Mouse (Mus musculus): ENCODE data around the gene Zbtb37. TPM values are rescaled to one million over a fixed set of nuclear protein-coding genes. Genes with fewer than 3 reads are reported as not detected.
"Not testable (repeated sequence)": the region's sequence is repeated elsewhere in the genome, so short reads cannot be mapped to it uniquely, and the experiment has no call there.

The Zbtb37 gene
- polyA plus RNA-seq, 1 experiment from 2014 or later: 8.3 TPM

DNA sequence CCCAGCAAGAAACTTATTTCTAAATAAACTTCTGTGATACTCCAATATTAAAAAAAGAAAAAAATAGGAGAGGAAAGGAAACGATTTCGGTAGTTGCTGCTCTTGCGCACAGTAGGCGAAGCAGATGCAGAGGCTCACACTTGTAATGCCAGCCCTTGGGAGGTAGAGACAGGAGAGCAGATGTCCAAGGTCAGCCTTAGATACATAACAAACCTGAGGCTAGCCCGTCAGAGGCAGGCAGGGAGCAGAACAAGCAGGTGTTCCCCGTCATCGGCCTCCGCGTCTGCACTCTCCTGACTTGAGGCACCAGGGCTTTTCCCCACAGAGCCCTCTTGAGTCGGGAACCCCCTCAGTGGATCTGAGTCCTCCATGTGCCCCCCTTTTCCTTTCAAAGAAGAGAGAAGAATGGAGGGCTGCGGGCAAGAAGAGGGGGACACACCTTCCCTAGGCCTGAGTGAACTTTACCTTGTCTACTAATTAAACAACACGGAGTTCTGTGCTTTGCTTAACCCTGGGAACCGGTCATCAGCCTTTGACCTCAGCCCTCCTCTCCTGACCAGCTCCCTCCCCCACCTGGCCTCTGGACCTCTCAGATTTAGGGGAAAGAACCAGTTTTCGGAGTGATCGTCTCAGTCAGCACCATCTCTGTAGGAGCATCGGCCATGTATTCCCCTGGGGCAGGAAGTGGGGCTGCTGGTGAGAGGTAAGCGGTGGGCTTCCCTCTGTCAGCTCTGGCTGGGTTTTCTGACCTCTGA lies 47.6 kb downstream of the Zbtb37 start:
- 72% methylated on average over 17 of the region's 17 CpGs for WGBS
- ATAC-seq: no peak
- Histone ChIP-seq H3K9me3 (no peaks in the 10 kb centered on the region), H3K4me3 (replicated peaks) (no peak overlapping the region), H3K27ac (no peak overlapping the region), H3K27me3 (replicated peaks) (no peaks in the 10 kb centered on the region), H3K4me1 (replicated peaks) (no peaks in the 10 kb centered on the region), H3K9ac (no peak overlapping the region), H3K36me3 (no peaks in the 10 kb centered on the region), H3K4me2 (replicated peaks) (no peak overlapping the region)

DNA sequence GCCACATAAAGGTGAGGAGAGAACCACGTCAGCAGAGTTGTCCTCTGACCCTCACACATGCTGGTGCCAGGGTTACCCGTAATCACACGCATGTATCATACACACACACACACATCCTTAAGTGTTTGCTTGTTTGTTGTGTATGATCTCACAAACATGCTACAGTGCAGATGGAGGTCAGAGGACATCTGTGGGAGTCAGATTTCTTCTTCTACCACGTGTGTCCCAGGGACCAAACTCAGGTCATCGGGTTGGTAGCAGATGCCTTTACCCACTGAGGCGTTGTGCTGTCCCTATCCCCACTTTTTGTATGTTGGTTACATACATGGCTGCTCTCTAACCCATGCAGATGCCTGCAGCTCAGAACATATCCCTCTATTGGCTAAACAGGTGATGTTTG lies 49.2 kb downstream of the Zbtb37 start:
- no peak overlapping the region for H3K9ac ChIP-seq
- H3K4me1 ChIP-seq (replicated peaks): no peaks in the 10 kb centered on the region
- no peak overlapping the region for H3K27ac ChIP-seq
- no peaks in the 10 kb centered on the region for H3K9me3 ChIP-seq
- H3K4me2 ChIP-seq (replicated peaks): no peak overlapping the region
- WGBS: 80% methylated on average over 6 of the region's 6 CpGs
- no peak overlapping the region for H3K4me3 ChIP-seq (replicated peaks)
- no peaks in the 10 kb centered on the region for H3K27me3 ChIP-seq (replicated peaks)
- no peak for ATAC-seq
- H3K36me3 ChIP-seq: no peaks in the 10 kb centered on the region

DNA sequence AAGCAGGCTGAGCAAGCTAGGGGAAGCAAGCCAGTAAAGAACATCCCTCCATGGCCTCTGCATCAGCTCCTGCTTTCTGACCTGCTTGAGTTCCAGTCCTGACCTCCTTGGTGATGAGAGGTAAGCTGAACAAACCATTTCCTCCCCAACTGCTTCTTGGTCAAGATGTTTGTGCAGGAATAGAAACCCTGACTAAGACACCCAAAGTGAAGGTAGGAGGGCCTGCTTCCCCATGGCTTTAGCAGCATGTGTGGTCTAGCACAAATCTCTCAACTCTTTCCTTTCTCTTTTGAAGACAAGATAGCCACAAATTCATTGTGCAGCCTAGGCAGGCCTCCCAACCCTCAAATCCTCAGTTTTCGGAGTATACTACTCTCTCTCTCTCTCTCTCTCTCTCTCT lies 49.9 kb downstream of the Zbtb37 start:
- H3K9me3 ChIP-seq; ATAC-seq; H3K4me2 ChIP-seq (replicated peaks); H3K27ac ChIP-seq; H3K4me3 ChIP-seq (replicated peaks); H3K36me3 ChIP-seq; H3K4me1 ChIP-seq (replicated peaks); H3K27me3 ChIP-seq (replicated peaks); H3K9ac ChIP-seq: not testable (repeated sequence)
- WGBS: 100% methylated on average over 1 of the region's 1 CpGs

DNA sequence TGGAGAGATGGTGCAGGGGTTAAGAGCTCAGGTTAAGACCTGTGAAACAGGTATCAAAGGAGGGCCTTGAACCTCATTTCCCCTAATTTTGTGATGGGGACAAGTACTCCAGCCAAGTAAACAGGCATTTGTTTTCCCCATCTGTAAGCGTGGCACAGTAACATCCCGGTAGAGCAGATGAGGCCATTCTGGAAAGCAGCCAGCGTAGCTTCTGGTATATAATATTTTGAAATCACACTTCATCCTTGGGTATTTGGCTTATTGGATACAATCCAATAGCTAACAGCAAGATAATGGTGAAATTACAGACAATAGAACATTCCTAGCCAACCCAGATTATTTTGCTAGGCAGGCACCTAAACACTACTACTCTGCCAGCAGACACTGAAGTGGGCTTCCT lies 51.8 kb downstream of the Zbtb37 start:
- Histone ChIP-seq H3K9ac (no peak overlapping the region), H3K4me1 (replicated peaks) (no peaks in the 10 kb centered on the region), H3K27ac (no peak overlapping the region), H3K27me3 (replicated peaks) (no peaks in the 10 kb centered on the region), H3K36me3 (no peaks in the 10 kb centered on the region), H3K9me3 (no peaks in the 10 kb centered on the region), H3K4me2 (replicated peaks) (no peak overlapping the region), H3K4me3 (replicated peaks) (no peak overlapping the region)
- no peak for ATAC-seq
- 67% methylated on average over 3 of the region's 3 CpGs for WGBS

DNA sequence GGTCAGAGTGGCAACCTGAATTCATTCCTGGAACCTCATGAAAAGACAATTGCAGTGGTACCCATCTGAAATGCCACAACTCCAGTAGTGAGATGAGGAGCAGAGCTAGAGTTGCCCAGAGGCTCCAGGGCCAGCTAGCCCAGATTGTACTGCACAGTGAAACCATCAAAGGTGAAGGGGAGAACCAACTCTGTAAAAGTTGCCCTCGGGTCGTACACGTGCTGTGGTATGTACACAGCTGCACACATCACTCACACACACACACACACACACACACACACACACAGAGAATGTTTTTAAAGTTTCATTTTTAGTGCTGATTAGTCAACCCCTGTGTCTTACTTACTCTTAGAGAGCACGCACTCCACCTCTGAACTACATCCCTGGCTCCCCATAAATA lies 53.3 kb downstream of the Zbtb37 start:
- no peaks in the 10 kb centered on the region for H3K27me3 ChIP-seq (replicated peaks)
- no peak for ATAC-seq
- WGBS: 80% methylated on average over 4 of the region's 4 CpGs
- H3K36me3 ChIP-seq: no peaks in the 10 kb centered on the region
- H3K27ac ChIP-seq: no peak overlapping the region
- H3K9me3 ChIP-seq: no peaks in the 10 kb centered on the region
- H3K4me2 ChIP-seq (replicated peaks): no peak overlapping the region
- no peak overlapping the region for H3K4me3 ChIP-seq (replicated peaks)
- H3K9ac ChIP-seq: no peak overlapping the region
- no peaks in the 10 kb centered on the region for H3K4me1 ChIP-seq (replicated peaks)

DNA sequence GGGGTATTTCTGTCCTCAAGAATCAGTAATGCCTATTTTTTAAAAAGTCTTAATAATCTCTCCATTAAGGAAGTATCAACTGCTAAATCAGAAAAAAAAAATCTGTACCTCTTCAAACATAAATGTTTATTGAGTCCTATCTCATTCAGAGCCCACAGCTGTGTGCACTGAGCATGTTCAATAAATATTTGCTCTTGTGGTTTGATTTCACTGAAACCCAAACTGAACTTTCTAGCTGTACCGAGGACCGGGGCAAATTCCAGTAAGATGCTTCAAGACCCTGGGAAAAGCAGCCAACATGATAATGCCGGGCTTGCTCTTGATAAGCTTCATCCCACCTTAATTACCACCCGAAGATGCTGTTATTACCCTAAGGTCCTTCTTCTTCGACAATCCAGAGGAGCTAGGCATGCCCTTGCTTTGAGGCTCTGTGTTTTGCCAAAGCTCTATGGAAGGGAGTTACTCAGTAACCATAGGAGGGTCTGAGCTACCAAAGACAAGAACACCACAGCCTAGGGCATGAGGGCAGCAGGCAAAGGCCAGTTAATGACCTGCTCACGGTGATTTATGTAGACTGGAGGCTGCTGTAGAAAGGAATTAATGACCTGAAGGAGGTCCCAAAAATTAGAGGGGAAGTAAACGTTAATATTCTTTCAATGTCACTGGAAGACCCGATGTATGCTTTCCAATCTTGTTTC lies 54.0 kb downstream of the Zbtb37 start:
- WGBS: 54% methylated on average over 8 of the region's 8 CpGs
- H3K27ac ChIP-seq: no peak overlapping the region
- ATAC-seq: peak; percentile 34; the same call in 1 of the 2 replicates
- H3K4me2 ChIP-seq (replicated peaks): no peak overlapping the region
- no peaks in the 10 kb centered on the region for H3K4me1 ChIP-seq (replicated peaks)
- H3K9ac ChIP-seq: no peak overlapping the region
- no peaks in the 10 kb centered on the region for H3K27me3 ChIP-seq (replicated peaks)
- H3K36me3 ChIP-seq: no peaks in the 10 kb centered on the region
- H3K4me3 ChIP-seq (replicated peaks): no peak overlapping the region
- no peaks in the 10 kb centered on the region for H3K9me3 ChIP-seq

DNA sequence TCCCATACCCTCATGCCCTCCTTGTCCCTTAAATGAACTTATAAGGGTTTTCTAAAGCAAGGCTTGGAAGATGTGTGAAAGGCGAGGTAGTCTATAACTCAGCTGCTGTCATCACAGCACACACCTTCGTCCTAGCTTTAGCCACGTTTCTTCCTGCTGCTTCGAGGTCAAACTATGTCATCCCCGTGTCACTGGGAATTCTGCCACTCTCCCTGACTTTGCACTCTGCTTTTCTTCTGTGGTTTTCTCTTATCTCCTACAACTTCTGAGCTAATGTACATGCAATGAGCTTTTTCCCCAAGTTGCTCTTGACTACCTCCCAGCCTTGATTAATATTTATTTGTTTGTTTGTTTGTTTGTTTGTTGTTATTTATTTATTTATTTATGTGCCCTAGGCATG lies 54.6 kb downstream of the Zbtb37 start:
- H3K4me2 ChIP-seq (replicated peaks): no peak overlapping the region
- no peak for ATAC-seq

DNA sequence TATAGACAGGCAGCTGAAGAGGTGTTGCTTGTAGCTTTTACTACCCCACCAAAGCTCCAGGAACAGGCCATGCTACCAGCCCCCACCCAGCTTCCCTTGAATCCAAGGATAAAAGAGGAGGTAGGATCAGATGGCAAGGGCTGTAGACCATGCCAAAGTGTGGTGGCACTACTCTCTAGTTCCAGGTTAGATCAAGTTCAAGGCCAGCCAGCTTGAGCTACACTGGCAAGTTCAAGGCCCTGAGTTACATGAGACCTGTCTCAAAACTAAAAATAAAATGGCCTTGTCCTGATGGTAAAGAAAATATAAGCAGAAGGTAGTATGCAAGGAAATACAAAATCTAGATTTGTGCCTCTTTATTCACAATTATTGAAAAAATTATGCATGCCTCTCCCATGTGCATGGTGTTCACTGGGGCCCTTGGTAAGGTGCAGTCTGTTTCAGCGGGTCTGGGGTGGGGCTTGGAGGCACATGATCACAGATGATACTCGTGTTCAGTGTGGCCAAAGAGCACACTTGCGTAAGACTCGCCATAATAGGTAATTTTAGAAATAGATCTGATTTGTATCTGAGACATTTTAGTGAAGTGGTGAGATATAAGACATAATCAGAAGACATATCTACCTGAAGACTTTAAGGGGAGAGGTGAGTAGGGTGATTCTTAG lies 56.4 kb downstream of the Zbtb37 start, which contains the start of gene Serpinc1:
Gene Serpinc1, plus strand, starts transcription at position 515 of the 665 bp plus-strand sequence.
- Histone ChIP-seq H3K4me2 (replicated peaks) (no peak within 1 kb of the TSS), H3K4me3 (replicated peaks) (no peak within 1 kb of the TSS), H3K4me1 (replicated peaks) (no peaks in the 10 kb centered on the region), H3K27me3 (replicated peaks) (no peaks in the 10 kb centered on the region), H3K9ac (no peak within 1 kb of the TSS), H3K27ac (no peak within 1 kb of the TSS), H3K9me3 (no peaks in the 10 kb centered on the region), H3K36me3 (no peaks in the 10 kb centered on the region)
- ATAC-seq: no peak; the same call in 1 of the 2 replicates
- 80% methylated on average over 4 of the region's 4 CpGs for WGBS

More for the DNA sequence above, 54.6 kb downstream of the Zbtb37 start:
- H3K9me3 ChIP-seq: no peaks in the 10 kb centered on the region
- WGBS: 56% methylated on average over 5 of the region's 5 CpGs
- H3K9ac ChIP-seq: no peak overlapping the region
- no peaks in the 10 kb centered on the region for H3K36me3 ChIP-seq
- no peak overlapping the region for H3K4me3 ChIP-seq (replicated peaks)
- no peaks in the 10 kb centered on the region for H3K27me3 ChIP-seq (replicated peaks)
- no peaks in the 10 kb centered on the region for H3K4me1 ChIP-seq (replicated peaks)
- H3K27ac ChIP-seq: no peak overlapping the region

DNA sequence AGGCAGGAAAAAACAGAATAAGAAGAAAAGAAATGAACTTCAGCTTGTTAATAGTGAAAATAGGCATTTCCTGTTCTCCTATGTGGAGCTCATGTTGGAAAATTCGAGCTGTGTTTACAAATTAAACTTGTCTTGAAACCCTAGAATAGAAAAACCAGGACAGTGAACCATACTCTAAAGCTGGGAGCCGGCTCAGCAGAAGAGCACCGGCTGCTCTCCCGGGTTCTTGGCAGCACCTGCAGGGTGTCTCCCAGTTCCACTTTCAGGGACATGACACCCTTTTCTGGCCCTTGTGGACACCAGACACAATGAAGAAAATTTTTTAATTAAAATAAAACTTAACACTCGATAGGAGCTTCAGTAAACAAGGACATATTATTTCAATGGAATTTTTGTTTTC lies 66.0 kb downstream of the Zbtb37 start:
- 72% methylated on average over 5 of the region's 5 CpGs for WGBS
- H3K9me3 ChIP-seq: no peaks in the 10 kb centered on the region
- no peak for ATAC-seq

DNA sequence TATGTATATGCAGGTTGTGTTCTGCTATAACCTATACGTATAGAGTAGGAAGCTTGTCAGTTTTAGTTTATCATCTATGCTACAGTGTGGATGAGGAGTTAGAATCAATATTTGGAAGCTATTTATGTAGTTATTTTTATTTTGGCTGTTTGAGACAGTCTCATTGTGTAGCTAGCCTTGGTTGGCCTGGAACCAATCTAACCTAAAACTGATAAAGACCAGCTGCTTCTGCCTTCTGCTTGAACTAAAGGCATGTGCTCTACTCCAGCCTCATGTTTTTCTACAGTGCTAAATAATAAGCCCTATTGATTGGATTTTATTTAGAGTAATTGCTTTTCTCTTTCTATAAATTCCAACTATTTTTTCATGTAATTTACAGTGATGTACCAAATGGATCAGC lies 67.4 kb downstream of the Zbtb37 start:
- Histone ChIP-seq H3K36me3 (peaks cover 11% of the 10 kb centered on the region), H3K9me3 (no peaks in the 10 kb centered on the region), H3K4me3 (replicated peaks) (no peak overlapping the region), H3K4me1 (replicated peaks) (no peaks in the 10 kb centered on the region), H3K9ac (no peak overlapping the region), H3K27ac (no peak overlapping the region), H3K27me3 (replicated peaks) (no peaks in the 10 kb centered on the region), H3K4me2 (replicated peaks) (no peak overlapping the region)
- 81% methylated on average over 1 of the region's 1 CpGs for WGBS
- ATAC-seq: no peak

More for the DNA sequence above, 66.0 kb downstream of the Zbtb37 start:
- Histone ChIP-seq H3K4me3 (replicated peaks) (no peak overlapping the region), H3K27me3 (replicated peaks) (no peaks in the 10 kb centered on the region), H3K9ac (no peak overlapping the region), H3K4me1 (replicated peaks) (no peaks in the 10 kb centered on the region), H3K4me2 (replicated peaks) (no peak overlapping the region), H3K36me3 (peaks cover 4% of the 10 kb centered on the region), H3K27ac (no peak overlapping the region)

DNA sequence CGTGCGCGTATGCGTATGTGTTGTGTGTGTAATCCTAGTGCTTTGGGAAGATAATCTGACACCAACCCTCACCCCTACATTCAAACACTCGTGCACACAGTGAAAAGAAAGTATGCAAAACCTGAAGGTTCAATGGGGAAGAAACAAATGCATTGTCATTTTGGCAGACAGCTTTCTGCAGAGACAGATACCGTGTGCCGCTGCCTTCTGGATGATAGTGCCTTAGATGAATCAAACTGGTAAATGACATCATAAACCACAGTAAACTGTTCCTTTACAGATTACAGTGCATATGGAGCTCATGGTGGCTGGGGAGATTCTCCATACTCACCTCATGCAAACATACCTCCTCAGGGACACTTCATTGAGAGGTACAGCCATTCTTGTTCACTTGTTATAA lies 71.5 kb downstream of the Zbtb37 start:
- Histone ChIP-seq H3K4me2 (replicated peaks) (no peak overlapping the region), H3K9ac (no peak overlapping the region), H3K27me3 (replicated peaks) (no peaks in the 10 kb centered on the region), H3K4me1 (replicated peaks) (no peaks in the 10 kb centered on the region), H3K9me3 (no peaks in the 10 kb centered on the region), H3K4me3 (replicated peaks) (no peak overlapping the region), H3K27ac (no peak overlapping the region), H3K36me3 (peaks cover 11% of the 10 kb centered on the region)
- 96% methylated on average over 7 of the region's 7 CpGs for WGBS
- no peak for ATAC-seq
